In genomic region chr6:52936995-52937394, GRCm38 (mm10) we compare ENCODE assay signal across 10 mouse cellular contexts.
DNase-seq lines count a peak whose midpoint lies in the region; ATAC-seq and TF ChIP-seq lines count a peak whose summit lies in the region.
"Had no signal": no experiment of that assay in that cellular context is flagged by ENCODE, and none has a peak within 500 bp of the region (broad histone marks: within the 10 kb centered on the region; RNA-seq: fewer than 3 reads in every experiment).

No protein-coding gene starts in this region.

- peak; percentile 62 for DNase-seq in intestine, embryonic 14.5 days (ENCODE audit: low spot score)
- DNase-seq in 416B (ENCODE audit: low read depth): peak; percentile 16
- DNase-seq in cerebellum, adult 2 months: peak; percentile 65 to 68
- peak; percentile 73 for DNase-seq in kidney, postnatal 14 days
- DNase-seq in embryo, embryonic 10 days (ENCODE audit: low spot score): no peak
- DNase-seq in urinary bladder, adult 18-20 months (ENCODE audit: low spot score in 2 of 2): no peak

- H3K4me2 ChIP-seq in intestine, embryonic 14.5 days (ENCODE audit: low read length): no peak overlapping the region
- no peak overlapping the region for H3K4me2 ChIP-seq in intestine, postnatal 0 days (replicated peaks; ENCODE audit: low read depth)
- no peak overlapping the region for H3K4me2 ChIP-seq in midbrain, embryonic 15.5 days

- 34% methylated on average over 10 of the region's 10 CpGs for WGBS in intestine, embryonic 14.5 days
- WGBS in intestine, postnatal 0 days: 62% methylated on average over 10 of the region's 10 CpGs
- 24% methylated on average over 10 of the region's 10 CpGs for WGBS in cerebellum, adult 2 months
- 51% methylated on average over 10 of the region's 10 CpGs for WGBS in midbrain, embryonic 15.5 days

- H3K36me3 ChIP-seq in intestine, embryonic 14.5 days (ENCODE audit: control insufficient read depth, insufficient read depth, low read length): no peaks in the 10 kb centered on the region
- no peaks in the 10 kb centered on the region for H3K36me3 ChIP-seq in intestine, postnatal 0 days (ENCODE audit: control insufficient read depth, insufficient read depth)
- H3K36me3 ChIP-seq in midbrain, embryonic 15.5 days (replicated peaks): no peaks in the 10 kb centered on the region

- peaks cover 10% of the 10 kb centered on the region; the same call in 1 of the 2 replicates for H3K4me1 ChIP-seq in intestine, embryonic 14.5 days (replicated peaks; ENCODE audit: control insufficient read depth, insufficient read depth, low read length)
- H3K4me1 ChIP-seq in intestine, postnatal 0 days (replicated peaks; ENCODE audit: control insufficient read depth, insufficient read depth, low read length): no peaks in the 10 kb centered on the region
- peaks cover 14% of the 10 kb centered on the region for H3K4me1 ChIP-seq in cerebellum, adult 2 months (ENCODE audit: control insufficient read depth, insufficient read depth, low read length)
- no peaks in the 10 kb centered on the region for H3K4me1 ChIP-seq in midbrain, embryonic 15.5 days
- H3K4me1 ChIP-seq: megakaryocyte, embryonic 14.5 days had no signal

- H3K9me3 ChIP-seq in intestine, embryonic 14.5 days (ENCODE audit: control insufficient read depth, low read length): no peaks in the 10 kb centered on the region
- no peaks in the 10 kb centered on the region for H3K9me3 ChIP-seq in intestine, postnatal 0 days (ENCODE audit: control insufficient read depth)
- H3K9me3 ChIP-seq in midbrain, embryonic 15.5 days: no peaks in the 10 kb centered on the region
- H3K9me3 ChIP-seq: megakaryocyte, embryonic 14.5 days had no signal

- TF ChIP-seq CTCF in intestine, postnatal 0 days (IDR thresholded peaks at IDR 0.05; ENCODE audit: low read depth): no peak
- no peak for TF ChIP-seq CTCF in cerebellum, adult 2 months (IDR thresholded peaks at IDR 0.05; ENCODE audit: borderline replicate concordance, insufficient read depth, low read depth, low read length)

- no peak overlapping the region for H3K9ac ChIP-seq in intestine, embryonic 14.5 days (ENCODE audit: low read length)
- H3K9ac ChIP-seq in intestine, postnatal 0 days (ENCODE audit: low read depth, low read length): no peak overlapping the region
- no peak overlapping the region for H3K9ac ChIP-seq in midbrain, embryonic 15.5 days

- H3K4me3 ChIP-seq in intestine, embryonic 14.5 days (ENCODE audit: low read depth, low read length): no peak overlapping the region
- no peak overlapping the region for H3K4me3 ChIP-seq in intestine, postnatal 0 days (ENCODE audit: low read depth, low read length)
- no peak overlapping the region for H3K4me3 ChIP-seq in cerebellum, adult 2 months (replicated peaks; ENCODE audit: insufficient read depth, low read depth, low read length)
- H3K4me3 ChIP-seq in midbrain, embryonic 15.5 days: no peak overlapping the region
- H3K4me3 ChIP-seq: megakaryocyte, embryonic 14.5 days had no signal

- TF ChIP-seq POLR2A in cerebellum, adult 2 months (IDR thresholded peaks at IDR 0.05; ENCODE audit: borderline replicate concordance, insufficient read depth, low read length): no peak

- peak overlapping the region; percentile 67 for H3K27ac ChIP-seq in intestine, embryonic 14.5 days (ENCODE audit: low read depth)
- H3K27ac ChIP-seq in intestine, postnatal 0 days (ENCODE audit: low read depth, low read length): no peak overlapping the region
- no peak overlapping the region for H3K27ac ChIP-seq in cerebellum, adult 2 months (ENCODE audit: insufficient read depth, low read length)
- H3K27ac ChIP-seq in midbrain, embryonic 15.5 days: no peak overlapping the region

- H3K27me3 ChIP-seq in intestine, embryonic 14.5 days (replicated peaks; ENCODE audit: control insufficient read depth, insufficient read depth, low read length): no peaks in the 10 kb centered on the region
- no peaks in the 10 kb centered on the region for H3K27me3 ChIP-seq in intestine, postnatal 0 days (replicated peaks; ENCODE audit: control insufficient read depth, insufficient read depth, low read length)
- H3K27me3 ChIP-seq in cerebellum, adult 2 months (ENCODE audit: control insufficient read depth, insufficient read depth, low read length): no peaks in the 10 kb centered on the region
- H3K27me3 ChIP-seq in midbrain, embryonic 15.5 days (replicated peaks): no peaks in the 10 kb centered on the region

- no peak for ATAC-seq in intestine, embryonic 14.5 days (replicated peaks; ENCODE audit: low FRiP score, low TSS enrichment, low read depth)
- ATAC-seq in intestine, postnatal 0 days: no peak
- no peak for ATAC-seq in midbrain, embryonic 15.5 days (replicated peaks)
- ATAC-seq: inflammation-experienced regulatory T-cells, adult 6 months had no signal

Comparison
In these comparisons a context has a peak if more than half of its experiments do, and no peak if none do; other contexts are left out.
1. DNase-seq: peak in intestine, embryonic 14.5 days (single experiment), 416B (single experiment), cerebellum, adult 2 months (2 of 2) and kidney, postnatal 14 days (single experiment); none in embryo, embryonic 10 days (single experiment) and urinary bladder, adult 18-20 months (0 of 2).